Mouse (Mus musculus) urinary bladder, postnatal 14 days (tissue): Measurements from ENCODE around the gene Ldlrap1.

Experiments used
- DNase-seq: peaks from one replicate; pipeline ENCODE4 v3.0.0; 2021; ENCODE audit warnings: low spot score

Gene Ldlrap1

GRCm38 (mm10) chr4:134775234-134775944, 7.6 kb upstream of the Ldlrap1 start:
- DNase-seq: no peak

DNA sequence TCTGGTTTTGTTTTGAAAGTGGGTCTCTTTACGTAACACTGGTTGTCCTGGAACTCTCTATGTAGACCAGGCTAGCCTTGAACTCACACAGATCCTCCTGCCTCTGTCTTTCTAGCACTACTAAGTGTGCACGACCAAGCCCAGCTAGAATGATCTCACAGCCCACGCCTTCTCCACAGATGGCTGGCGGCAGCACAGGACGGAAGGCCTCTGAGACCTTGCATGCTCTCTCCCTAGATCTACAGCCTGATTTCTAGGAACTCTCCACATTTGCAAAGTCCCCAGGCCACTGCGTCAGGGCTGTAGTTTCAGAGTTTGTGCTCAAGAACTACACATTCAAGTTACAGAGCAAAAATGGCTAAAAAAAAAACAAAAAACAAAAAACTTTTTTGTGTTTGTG, 6.3 kb upstream of the Ldlrap1 start:
- no peak for DNase-seq

- DNase-seq: no peak
Measured at GRCm38 (mm10) chr4:134772805-134773674, 5.2 kb upstream of the Ldlrap1 start.

DNA sequence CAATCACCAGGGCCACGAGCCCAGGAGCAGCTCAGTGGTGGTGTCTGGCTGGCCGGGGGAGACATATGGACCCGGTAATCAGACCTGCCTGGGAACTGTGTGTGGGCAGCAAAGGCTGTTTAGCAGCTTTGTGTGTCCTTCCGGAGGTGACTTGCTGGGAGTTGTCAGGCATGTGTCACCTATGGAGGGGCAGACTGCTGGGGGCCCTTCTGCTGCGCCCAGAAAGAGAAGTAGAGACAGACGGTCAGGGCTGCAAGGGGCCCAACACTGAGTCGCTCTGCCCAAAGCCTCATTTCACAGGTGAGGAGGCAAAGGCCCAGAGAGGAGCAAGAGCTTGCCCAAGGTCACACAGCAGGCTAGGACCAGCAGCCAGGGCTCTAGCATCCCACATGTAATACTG, 2.1 kb upstream of the Ldlrap1 start:
- no peak for DNase-seq

DNA sequence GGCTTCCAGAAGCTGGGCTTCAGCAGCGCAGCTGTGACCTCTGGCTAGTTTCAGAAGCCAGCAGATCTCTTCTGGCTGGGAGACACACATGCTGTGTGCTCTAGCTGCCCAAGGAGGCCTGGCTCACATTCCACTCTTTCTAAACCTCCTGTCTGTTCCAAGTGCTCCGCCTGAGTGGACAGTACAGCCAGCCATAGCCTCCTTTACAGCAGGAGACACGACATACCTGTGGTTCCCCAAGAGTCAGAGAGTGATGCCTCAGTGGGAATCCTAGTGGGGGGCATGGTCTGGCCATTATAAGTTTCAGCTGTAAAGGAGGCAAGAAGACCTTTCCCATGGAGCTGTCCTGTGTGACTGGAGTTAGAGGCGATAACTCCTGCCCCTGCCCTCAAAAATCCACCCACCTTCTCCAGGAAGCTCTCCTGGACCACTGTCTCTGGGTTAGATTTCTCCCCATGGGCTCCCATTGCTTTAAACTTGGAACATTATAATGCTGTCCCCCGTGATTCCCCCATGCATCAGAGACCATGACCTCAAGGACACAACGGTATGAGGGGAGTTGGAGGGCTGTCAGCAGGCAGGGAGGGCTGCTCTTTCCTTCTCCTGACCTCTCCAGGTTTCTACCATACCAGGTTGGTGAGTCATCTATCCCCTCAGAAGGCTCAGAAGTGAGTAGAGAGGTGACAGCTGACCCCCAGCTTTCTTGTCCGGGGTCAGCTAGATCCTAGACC, 1.4 kb upstream of the Ldlrap1 start:
- no peak for DNase-seq

GRCm38 (mm10) chr4:134768226-134768888, 533 bp upstream of the Ldlrap1 start:
- DNase-seq: peak; percentile 70

- peak; percentile 59 for DNase-seq
Measured at GRCm38 (mm10) chr4:134766904-134767425, 859 bp downstream of the Ldlrap1 start.

DNA sequence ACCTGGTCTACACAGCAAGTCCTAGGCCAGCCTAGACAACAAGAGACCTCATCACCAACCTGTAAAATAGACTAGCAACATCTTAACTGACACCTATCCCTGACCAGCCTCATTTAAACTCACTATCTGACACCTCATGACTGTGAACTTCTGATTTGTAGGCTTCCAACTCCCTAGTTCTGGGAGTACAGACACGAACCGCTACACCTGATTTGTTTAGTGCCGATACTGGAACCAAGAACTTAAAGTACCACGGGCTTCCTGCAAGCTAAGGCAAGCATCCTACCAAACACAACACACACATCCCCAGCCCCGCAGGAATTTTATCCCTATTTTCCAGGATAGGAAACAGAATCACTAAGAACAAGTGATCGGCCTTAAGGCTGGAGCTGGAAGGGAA, 1.5 kb downstream of the Ldlrap1 start:
- DNase-seq: no peak

- DNase-seq: no peak
Measured at GRCm38 (mm10) chr4:134764333-134764732, 3.5 kb downstream of the Ldlrap1 start.

GRCm38 (mm10) chr4:134762360-134762759, 5.5 kb downstream of the Ldlrap1 start:
- peak; percentile 43 for DNase-seq

DNA sequence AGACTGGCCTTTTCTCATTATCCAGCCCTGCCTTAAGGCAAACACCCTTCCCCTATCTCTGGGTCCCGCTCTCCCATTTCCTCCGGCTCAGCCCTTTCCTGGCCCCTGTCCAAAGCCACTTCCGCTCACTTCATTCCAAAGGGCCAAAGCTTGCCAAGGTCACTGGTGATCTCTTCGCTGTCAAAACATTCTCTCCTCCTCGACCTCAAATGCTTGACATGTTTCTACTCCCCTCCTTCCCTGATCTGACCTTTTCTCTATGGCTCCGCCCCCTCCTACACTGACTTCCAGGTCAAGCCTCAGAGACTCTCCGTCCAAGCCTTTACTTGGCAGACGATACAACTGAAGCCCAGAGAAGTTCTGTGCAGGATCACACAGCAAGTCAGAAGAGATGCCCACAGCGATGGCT, 7.0 kb downstream of the Ldlrap1 start:
- DNase-seq: peak; percentile 85

DNA sequence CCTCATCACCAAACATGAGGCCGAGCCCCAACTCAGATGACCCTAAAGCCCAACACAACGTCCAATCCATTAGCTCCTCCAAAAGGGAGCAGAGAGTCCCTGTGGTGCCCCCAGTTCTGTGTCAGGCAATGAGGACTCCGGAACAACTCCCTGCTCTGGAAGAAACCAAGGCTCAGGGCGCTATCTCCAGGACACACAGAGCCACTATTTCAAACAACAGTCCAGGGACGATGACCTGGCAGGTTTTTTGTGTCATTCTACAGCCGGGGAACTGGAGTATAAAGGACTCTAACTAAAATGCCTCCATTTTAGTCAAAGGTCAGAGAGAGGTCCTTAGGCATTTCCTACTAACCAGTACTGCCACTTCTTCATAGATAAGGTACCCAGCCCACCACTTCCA, 7.5 kb downstream of the Ldlrap1 start:
- no peak for DNase-seq

DNA sequence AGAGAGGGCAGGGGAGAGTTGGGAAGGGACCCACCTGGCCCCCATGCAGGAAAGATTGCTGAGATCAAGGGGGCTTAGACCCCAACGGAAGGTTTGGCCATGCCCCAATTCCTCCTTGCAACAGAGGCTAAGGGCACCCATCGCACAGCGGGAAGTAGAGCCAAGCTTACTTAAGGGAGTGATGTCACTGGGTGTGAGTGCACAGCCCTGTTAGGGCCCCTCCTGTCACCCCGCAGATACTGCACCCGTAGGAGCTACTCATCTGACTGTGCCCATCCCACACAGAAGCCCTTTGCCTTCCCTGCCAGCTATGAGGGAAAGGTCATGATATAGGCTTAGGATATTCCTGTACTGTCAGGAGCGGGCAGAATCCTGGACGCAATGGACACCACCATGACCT, 8.3 kb downstream of the Ldlrap1 start:
- DNase-seq: no peak

DNA sequence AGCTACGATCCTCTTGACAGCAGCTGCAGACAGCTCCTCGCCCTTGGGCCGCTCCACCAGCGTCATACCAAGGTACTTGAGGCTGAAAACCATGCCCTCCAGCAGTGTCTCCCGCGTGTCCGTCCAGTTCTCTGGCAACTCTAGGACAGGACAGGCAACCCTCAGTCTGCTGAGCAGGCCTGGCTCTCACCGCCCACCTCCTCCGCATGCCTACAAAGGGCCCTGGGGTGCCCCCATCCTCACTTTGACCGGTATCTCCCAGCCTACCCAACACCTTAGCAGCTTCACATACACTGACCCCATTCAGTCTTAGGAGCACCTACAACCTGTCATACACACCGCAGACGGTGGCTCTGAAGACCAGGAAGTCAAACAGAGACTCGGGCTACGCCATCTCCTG, 8.9 kb downstream of the Ldlrap1 start:
- no peak for DNase-seq

GRCm38 (mm10) chr4:134758367-134758766, 9.5 kb downstream of the Ldlrap1 start:
- DNase-seq: no peak

DNA sequence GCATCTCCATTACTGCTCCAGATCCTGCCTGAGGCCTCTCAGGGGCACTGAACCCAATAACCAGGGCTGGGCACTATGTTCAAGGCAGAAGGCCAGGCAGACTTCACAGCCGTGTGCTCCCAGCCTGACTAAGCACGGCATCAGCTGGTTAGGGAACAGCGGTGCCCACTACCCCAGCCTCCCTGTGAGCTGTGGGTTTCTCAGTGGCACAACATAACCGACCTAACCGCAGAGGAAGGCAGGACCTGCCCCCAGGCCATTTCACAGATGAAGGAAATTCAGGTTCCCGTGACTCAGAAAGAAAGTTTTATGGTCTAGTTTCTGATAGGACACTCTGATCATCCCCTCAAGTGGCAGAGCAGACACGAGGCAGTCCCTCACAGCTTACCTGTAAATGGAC, 10.9 kb downstream of the Ldlrap1 start:
- DNase-seq: no peak

DNA sequence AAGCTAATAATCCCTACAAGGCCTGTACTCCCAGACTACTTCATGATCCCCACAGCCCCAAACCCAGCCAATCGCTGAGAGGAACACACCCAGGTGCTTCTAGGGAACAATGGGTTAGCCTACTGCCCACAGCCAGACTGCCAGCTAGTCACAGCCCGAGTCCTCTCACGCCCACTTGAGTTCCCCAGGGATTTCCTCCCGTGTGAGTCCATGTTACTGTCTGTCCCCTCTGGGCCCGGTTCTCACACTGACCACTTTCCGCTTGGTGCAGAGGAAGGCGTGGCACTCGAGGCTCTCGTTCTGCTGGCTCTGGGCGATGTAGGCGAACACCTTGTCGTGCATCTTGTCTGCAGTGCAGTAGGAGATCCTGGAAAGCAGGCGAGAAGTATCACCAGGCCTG, 12.9 kb downstream of the Ldlrap1 start:
- DNase-seq: no peak

- no peak for DNase-seq
Measured at GRCm38 (mm10) chr4:134754371-134754770, 13.5 kb downstream of the Ldlrap1 start.

- no peak for DNase-seq
Measured at GRCm38 (mm10) chr4:134753516-134754261, 14.1 kb downstream of the Ldlrap1 start.

- no peak for DNase-seq
Measured at GRCm38 (mm10) chr4:134752911-134753426, 14.9 kb downstream of the Ldlrap1 start.
